ENCODE assay signal across 8 mouse cellular contexts in the genomic region with DNA sequence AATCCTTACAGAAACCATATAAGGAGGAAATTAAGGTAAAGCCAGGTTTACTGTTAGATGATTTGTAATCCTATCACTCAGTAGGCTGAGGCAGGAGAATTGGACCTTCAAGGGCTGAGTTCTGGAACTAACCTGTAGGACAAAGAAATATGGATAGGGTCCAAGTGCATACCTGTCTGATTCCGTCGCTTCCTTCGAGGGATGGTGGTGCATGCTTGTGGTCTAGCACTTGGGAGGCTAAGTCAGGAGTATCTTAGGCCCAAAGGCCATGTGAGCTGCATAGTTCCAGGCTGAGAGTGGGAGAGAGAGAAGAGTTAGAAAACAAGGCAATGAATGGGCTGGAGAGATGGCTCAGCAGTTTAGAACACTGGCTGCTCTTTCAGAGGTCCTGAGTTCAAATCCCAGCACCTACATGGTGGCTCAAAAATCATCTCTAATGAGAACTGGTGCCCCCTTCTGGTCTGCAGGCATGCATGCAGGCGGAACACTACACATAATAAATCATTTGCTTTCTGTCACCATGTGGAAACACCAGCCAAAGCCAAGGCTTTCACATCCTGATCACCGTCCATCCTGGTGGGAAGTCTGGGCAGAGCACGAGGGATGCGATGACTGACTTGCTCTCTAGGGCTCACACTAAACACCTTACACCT. TPM values are rescaled to one million over a fixed set of nuclear protein-coding genes. Genes with fewer than 3 reads are reported as not detected.
A peak's percentile ranks its signal among the peaks of the same experiment; 100 is the strongest.
DNase-seq lines count a peak whose midpoint lies in the region; ATAC-seq and TF ChIP-seq lines count a peak whose summit lies in the region.

No protein-coding gene starts in this region.

- TF ChIP-seq CTCF in heart, postnatal 0 days (IDR thresholded peaks at IDR 0.05; ENCODE audit: low read depth): peak; percentile 25; the same call in 1 of the 2 replicates

- no peak for TF ChIP-seq EP300 in heart, postnatal 0 days (IDR thresholded peaks at IDR 0.05; ENCODE audit: low read depth)

- peak overlapping the region; percentile 63 for H3K4me2 ChIP-seq in kidney, embryonic 14.5 days (replicated peaks; ENCODE audit: low read depth, low read length)
- H3K4me2 ChIP-seq in heart, postnatal 0 days (ENCODE audit: low read depth, low read length): peak overlapping the region; percentile 77; the same call in 1 of the 2 replicates
- peak overlapping the region; percentile 87 for H3K4me2 ChIP-seq in liver, embryonic 13.5 days

- H3K4me1 ChIP-seq in kidney, embryonic 14.5 days (ENCODE audit: control insufficient read depth, insufficient read depth, low read length): peaks cover 6% of the 10 kb centered on the region; the same call in 1 of the 2 replicates
- peaks cover 13% of the 10 kb centered on the region for H3K4me1 ChIP-seq in heart, postnatal 0 days (ENCODE audit: control insufficient read depth, insufficient read depth)
- H3K4me1 ChIP-seq in liver, embryonic 13.5 days (replicated peaks): peaks cover 33% of the 10 kb centered on the region

- no peak overlapping the region for H3K9ac ChIP-seq in kidney, embryonic 14.5 days (ENCODE audit: low read depth, low read length)
- H3K9ac ChIP-seq in heart, postnatal 0 days (replicated peaks; ENCODE audit: low read depth, low read length): no peak overlapping the region
- peak overlapping the region; percentile 85 for H3K9ac ChIP-seq in liver, embryonic 13.5 days

- H3K27me3 ChIP-seq in kidney, embryonic 14.5 days (ENCODE audit: control insufficient read depth, insufficient read depth, low read length): no peaks in the 10 kb centered on the region
- H3K27me3 ChIP-seq in heart, postnatal 0 days (ENCODE audit: control insufficient read depth, insufficient read depth, low read length): no peaks in the 10 kb centered on the region
- 0 out of 2 replicates have a peak, but pooled peaks cover 4% of the 10 kb centered on the region for H3K27me3 ChIP-seq in liver, embryonic 13.5 days

- H3K9me3 ChIP-seq in kidney, embryonic 14.5 days (ENCODE audit: control insufficient read depth, low read length): peaks cover 3% of the 10 kb centered on the region; the same call in 1 of the 2 replicates
- H3K9me3 ChIP-seq in heart, postnatal 0 days (replicated peaks; ENCODE audit: control insufficient read depth, low read length): no peaks in the 10 kb centered on the region
- H3K9me3 ChIP-seq in liver, embryonic 13.5 days (replicated peaks): peaks cover 3% of the 10 kb centered on the region; the same call in 1 of the 2 replicates

- H3K36me3 ChIP-seq in kidney, embryonic 14.5 days (ENCODE audit: control insufficient read depth, insufficient read depth, low read length): peaks cover 7% of the 10 kb centered on the region; the same call in 1 of the 2 replicates
- H3K36me3 ChIP-seq in heart, postnatal 0 days (replicated peaks; ENCODE audit: control insufficient read depth, insufficient read depth, low read length): 0 out of 2 replicates have a peak, but pooled peaks cover 6% of the 10 kb centered on the region
- peaks cover 21% of the 10 kb centered on the region for H3K36me3 ChIP-seq in liver, embryonic 13.5 days

- H3K27ac ChIP-seq in kidney, embryonic 14.5 days (ENCODE audit: low read depth, low read length): no peak overlapping the region
- no peak overlapping the region for H3K27ac ChIP-seq in heart, postnatal 0 days (ENCODE audit: low read depth)
- no peak overlapping the region for H3K27ac ChIP-seq in liver, embryonic 13.5 days

- no peak for ATAC-seq in kidney, embryonic 14.5 days (ENCODE audit: low FRiP score, low TSS enrichment)
- no peak for ATAC-seq in heart, postnatal 0 days (ENCODE audit: insufficient read depth, low read depth)
- ATAC-seq in liver, embryonic 13.5 days (ENCODE audit: low read depth): no peak

- 94% methylated on average over 7 of the region's 7 CpGs for WGBS in kidney, embryonic 14.5 days
- WGBS in heart, postnatal 0 days: 97% methylated on average over 7 of the region's 7 CpGs
- WGBS in liver, embryonic 13.5 days (ENCODE audit: insufficient replicate concordance): 96% methylated on average over 7 of the region's 7 CpGs

- H3K4me3 ChIP-seq in kidney, embryonic 14.5 days (ENCODE audit: low read length): peak overlapping the region; percentile 81; the same call in 1 of the 2 replicates
- peak overlapping the region; percentile 69; the same call in 1 of the 2 replicates for H3K4me3 ChIP-seq in heart, postnatal 0 days (ENCODE audit: low read depth, low read length)
- H3K4me3 ChIP-seq in liver, embryonic 13.5 days (replicated peaks): peak overlapping the region; percentile 76

- no peak for DNase-seq in kidney, adult 18-20 months
- peak; percentile 72 for DNase-seq in R1 (ENCODE audit: low read depth, low spot score)
- DNase-seq in heart, postnatal 0 days (ENCODE audit: low spot score): no peak
- no peak for DNase-seq in liver, embryonic 13.5 days
- DNase-seq in retina, embryonic 14.5 days (ENCODE audit: low spot score): peak; percentile 18
- DNase-seq in layer of hippocampus, adult 9-10 months (ENCODE audit: low spot score): no peak
- DNase-seq in frontal cortex, postnatal 10 days (ENCODE audit: low spot score in 2 of 2): no peak

RNA-seq across cellular contexts. Expression of a gene that starts 1.3 kb away (rescaled TPM):
- 144 and 162 TPM in 2 replicates for polyA plus RNA-seq in kidney, embryonic 14.5 days (2014; fragmentation: Nextera tagmentation; extraction: Ambion mirVana)
- 203 and 241 TPM in 2 replicates for total RNA-seq in heart, postnatal 0 days (2014; rRNA removed; ENCODE audit: low replicate concordance)
- polyA plus RNA-seq in heart, postnatal 0 days (2015; fragmentation: Nextera tagmentation; extraction: Ambion mirVana): 130 and 134 TPM in 2 replicates
- 67.3 and 77.6 TPM in 2 replicates for polyA plus RNA-seq in liver, embryonic 13.5 days (2015; fragmentation: Nextera tagmentation; extraction: Ambion mirVana)

RNA-seq across cellular contexts. Expression of a gene that starts 29.9 kb away (rescaled TPM):
- 1.0 and 1.2 TPM in 2 replicates for polyA plus RNA-seq in kidney, embryonic 14.5 days (2014; fragmentation: Nextera tagmentation; extraction: Ambion mirVana)
- not detected in 2 replicates for total RNA-seq in heart, postnatal 0 days (2014; rRNA removed; ENCODE audit: low replicate concordance)
- 0.37 TPM in 2 replicates for polyA plus RNA-seq in heart, postnatal 0 days (2015; fragmentation: Nextera tagmentation; extraction: Ambion mirVana)
- 0.05 and 0.15 TPM in 2 replicates for polyA plus RNA-seq in liver, embryonic 13.5 days (2015; fragmentation: Nextera tagmentation; extraction: Ambion mirVana)

RNA-seq across cellular contexts. Expression of a gene that starts 35.4 kb away (rescaled TPM):
- 396 and 402 TPM in 2 replicates for polyA plus RNA-seq in kidney, embryonic 14.5 days (2014; fragmentation: Nextera tagmentation; extraction: Ambion mirVana)
- 333 and 532 TPM in 2 replicates for total RNA-seq in heart, postnatal 0 days (2014; rRNA removed; ENCODE audit: low replicate concordance)
- polyA plus RNA-seq in heart, postnatal 0 days (2015; fragmentation: Nextera tagmentation; extraction: Ambion mirVana): 296 and 298 TPM in 2 replicates
- 129 and 134 TPM in 2 replicates for polyA plus RNA-seq in liver, embryonic 13.5 days (2015; fragmentation: Nextera tagmentation; extraction: Ambion mirVana)

RNA-seq across cellular contexts. Expression of a gene that starts 42.4 kb away (rescaled TPM):
- polyA plus RNA-seq in kidney, embryonic 14.5 days (2014; fragmentation: Nextera tagmentation; extraction: Ambion mirVana): 12.5 and 15.0 TPM in 2 replicates
- 18.4 and 20.4 TPM in 2 replicates for total RNA-seq in heart, postnatal 0 days (2014; rRNA removed; ENCODE audit: low replicate concordance)
- polyA plus RNA-seq in heart, postnatal 0 days (2015; fragmentation: Nextera tagmentation; extraction: Ambion mirVana): 5.4 and 5.5 TPM in 2 replicates
- 3.6 and 3.8 TPM in 2 replicates for polyA plus RNA-seq in liver, embryonic 13.5 days (2015; fragmentation: Nextera tagmentation; extraction: Ambion mirVana)

RNA-seq across cellular contexts. Expression of a gene that starts 46.7 kb away (rescaled TPM):
- polyA plus RNA-seq in kidney, embryonic 14.5 days (2014; fragmentation: Nextera tagmentation; extraction: Ambion mirVana): 219 and 295 TPM in 2 replicates
- 323 and 565 TPM in 2 replicates for total RNA-seq in heart, postnatal 0 days (2014; rRNA removed; ENCODE audit: low replicate concordance)
- polyA plus RNA-seq in heart, postnatal 0 days (2015; fragmentation: Nextera tagmentation; extraction: Ambion mirVana): 221 and 246 TPM in 2 replicates
- polyA plus RNA-seq in liver, embryonic 13.5 days (2015; fragmentation: Nextera tagmentation; extraction: Ambion mirVana): 42.3 and 47.6 TPM in 2 replicates

Comparison
In these comparisons a context has a peak if more than half of its experiments do, and no peak if none do; other contexts are left out.
1. DNase-seq: peak in R1 (single experiment) and retina, embryonic 14.5 days (single experiment); none in kidney, adult 18-20 months (single experiment), heart, postnatal 0 days (single experiment), liver, embryonic 13.5 days (single experiment), layer of hippocampus, adult 9-10 months (single experiment) and frontal cortex, postnatal 10 days (0 of 2).
2. Peak in every context shown above with its lines, with median percentiles within 50 percentile points of each other: H3K4me2 ChIP-seq and H3K4me3 ChIP-seq.